8 mouse cellular contexts compared by ENCODE assay signal in the genomic region with DNA sequence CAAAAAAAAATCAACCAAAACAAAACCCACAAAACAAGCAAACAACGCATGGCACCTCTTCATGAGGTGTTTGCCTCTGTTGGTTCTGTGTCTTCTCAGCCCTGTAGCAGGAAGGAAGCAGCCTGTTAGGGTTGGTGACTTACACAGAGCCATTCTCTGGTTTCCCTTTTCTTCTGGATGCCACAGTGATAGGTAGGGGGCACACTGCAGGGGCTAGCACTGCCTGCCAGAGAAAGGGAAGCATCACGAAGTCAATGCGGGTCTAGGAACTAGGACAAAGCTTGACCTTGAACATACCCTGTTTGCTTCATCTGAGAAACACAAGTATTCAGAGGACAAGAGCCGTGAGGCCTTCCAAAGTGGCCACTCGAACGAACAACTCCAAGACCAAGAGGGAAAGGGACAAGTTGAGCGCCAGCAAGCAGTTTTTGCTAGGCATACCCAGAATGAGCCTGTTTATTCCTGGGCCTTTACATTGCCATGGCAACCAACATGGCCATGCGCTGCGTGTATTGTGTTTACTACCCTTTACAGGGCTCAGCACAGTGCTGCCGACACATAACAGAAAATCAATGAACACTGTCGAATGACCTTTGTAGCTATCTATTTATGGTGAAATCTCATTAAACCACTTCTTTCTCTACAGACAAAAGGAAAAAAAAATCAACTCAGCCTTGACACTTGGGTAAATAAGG.
DNase-seq lines count a peak whose midpoint lies in the region; ATAC-seq and TF ChIP-seq lines count a peak whose summit lies in the region.
"Had no signal": no experiment of that assay in that cellular context is flagged by ENCODE, and none has a peak within 500 bp of the region (broad histone marks: within the 10 kb centered on the region; RNA-seq: fewer than 3 reads in every experiment).

No protein-coding gene starts in this region.

- H3K4me2 ChIP-seq in forebrain, embryonic 12.5 days, result peak overlapping the region; percentile 29

- WGBS in forebrain, embryonic 12.5 days, result 26% methylated on average over 11 of the region's 11 CpGs

- no peaks in the 10 kb centered on the region for H3K9me3 ChIP-seq in forebrain, embryonic 12.5 days

- no peak for TF ChIP-seq POLR2A in brain, embryonic 14.5 days (IDR thresholded peaks at IDR 0.05; ENCODE audit: borderline replicate concordance, extremely low read depth, insufficient read depth, insufficient read length, poor library complexity, severe bottlenecking)

- H3K4me1 ChIP-seq in forebrain, embryonic 12.5 days, result peaks cover 9% of the 10 kb centered on the region; the same call in 1 of the 2 replicates

- no peak overlapping the region for H3K4me3 ChIP-seq in forebrain, embryonic 12.5 days (replicated peaks)

- no peak for TF ChIP-seq CTCF in brain, embryonic 14.5 days (IDR thresholded peaks at IDR 0.05; ENCODE audit: borderline replicate concordance, extremely low read depth, insufficient read depth, insufficient read length)

- H3K9ac ChIP-seq in forebrain, embryonic 12.5 days, result no peak overlapping the region

- peak; percentile 90 for DNase-seq in brain, embryonic 14.5 days (ENCODE audit: low read depth)
- peak; percentile 26 for DNase-seq in kidney, postnatal 14 days
- DNase-seq in neural tube, embryonic 10.5 days (ENCODE audit: extremely low spot score, low spot score), result peak; percentile 31
- DNase-seq in spleen, postnatal 4 days (ENCODE audit: low spot score in 2 of 2), result no peak
- DNase-seq in gastrocnemius, adult 18-20 months (ENCODE audit: low spot score), result no peak
- DNase-seq: spleen, adult 18-20 months had no signal

- H3K27ac ChIP-seq in forebrain, embryonic 12.5 days, result 0 out of 2 replicates have a peak overlapping the region, but pooled peaks have one; percentile 11

- ATAC-seq in forebrain, embryonic 12.5 days (ENCODE audit: low FRiP score), result peak; percentile 98
- no peak for ATAC-seq in megakaryocyte progenitor cell, adult 5-6 weeks (replicated peaks; ENCODE audit: poor library complexity)

- H3K36me3 ChIP-seq in forebrain, embryonic 12.5 days (replicated peaks), result no peaks in the 10 kb centered on the region

- peaks cover 4% of the 10 kb centered on the region; the same call in 1 of the 2 replicates for H3K27me3 ChIP-seq in forebrain, embryonic 12.5 days

Comparison
In these comparisons a context has a peak if more than half of its experiments do, and no peak if none do; other contexts are left out.
1. DNase-seq: peak in brain, embryonic 14.5 days (single experiment), kidney, postnatal 14 days (single experiment) and neural tube, embryonic 10.5 days (single experiment); none in spleen, postnatal 4 days (0 of 2) and gastrocnemius, adult 18-20 months (single experiment).